Mouse (Mus musculus): ENCODE results near the gene Ntrk2.

DNA sequence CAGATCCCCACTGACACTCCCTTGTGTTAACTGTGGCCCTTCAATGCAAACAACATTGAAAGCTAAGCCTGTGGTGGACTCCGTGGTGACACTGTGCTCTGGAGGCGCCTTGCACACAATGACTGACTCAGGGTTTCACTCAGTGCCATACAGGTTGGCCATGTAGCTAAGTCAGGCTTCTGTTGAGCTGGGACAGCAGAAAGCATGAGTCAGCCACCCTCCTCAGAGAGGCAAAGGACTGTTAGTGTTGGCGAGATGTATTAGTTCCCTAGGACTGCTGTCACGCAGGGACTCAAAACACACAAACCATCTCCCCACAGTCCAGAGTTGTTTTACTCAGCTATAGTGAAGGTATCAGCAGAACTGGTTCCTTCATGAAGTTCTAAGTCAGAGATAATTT, 245.8 kb downstream of the Ntrk2 start:
- TF ChIP-seq POLR2A (IDR thresholded peaks at IDR 0.05; ENCODE audit: borderline replicate concordance, extremely low read depth, insufficient read depth, insufficient read length, poor library complexity, severe bottlenecking) (no peak), CTCF (IDR thresholded peaks at IDR 0.05; ENCODE audit: borderline replicate concordance, extremely low read depth, insufficient read depth, insufficient read length) (no peak)
